Comparison of ENCODE assay signal across 8 mouse cellular contexts in genomic region chr2:166426960-166427359, GRCm38 (mm10).
DNase-seq lines count a peak whose midpoint lies in the region; ATAC-seq and TF ChIP-seq lines count a peak whose summit lies in the region.

No protein-coding gene starts in this region.

- H3K9me3 ChIP-seq in hindbrain, embryonic 12.5 days (replicated peaks): no peaks in the 10 kb centered on the region
- no peaks in the 10 kb centered on the region for H3K9me3 ChIP-seq in hindbrain, embryonic 13.5 days
- H3K9me3 ChIP-seq in embryonic facial prominence, embryonic 14.5 days (ENCODE audit: control insufficient read depth, low read length): no peaks in the 10 kb centered on the region
- H3K9me3 ChIP-seq in lung, postnatal 0 days (ENCODE audit: low read length): no peaks in the 10 kb centered on the region

- peaks cover 42% of the 10 kb centered on the region for H3K4me1 ChIP-seq in hindbrain, embryonic 12.5 days
- H3K4me1 ChIP-seq in hindbrain, embryonic 13.5 days (replicated peaks): peaks cover 49% of the 10 kb centered on the region
- peaks cover 48% of the 10 kb centered on the region for H3K4me1 ChIP-seq in embryonic facial prominence, embryonic 14.5 days (ENCODE audit: control insufficient read depth, insufficient read depth, low read length)
- H3K4me1 ChIP-seq in lung, postnatal 0 days (ENCODE audit: insufficient read depth, low read depth, low read length): no peaks in the 10 kb centered on the region

- H3K27ac ChIP-seq in hindbrain, embryonic 12.5 days: peak overlapping the region; percentile 35; the same call in 1 of the 2 replicates
- H3K27ac ChIP-seq in hindbrain, embryonic 13.5 days: no peak overlapping the region
- peak overlapping the region; percentile 90 for H3K27ac ChIP-seq in embryonic facial prominence, embryonic 14.5 days (replicated peaks; ENCODE audit: low read depth, low read length)
- H3K27ac ChIP-seq in lung, postnatal 0 days (ENCODE audit: low read length): no peak overlapping the region

- no peak overlapping the region for H3K4me2 ChIP-seq in hindbrain, embryonic 12.5 days (replicated peaks)
- H3K4me2 ChIP-seq in hindbrain, embryonic 13.5 days: no peak overlapping the region
- H3K4me2 ChIP-seq in embryonic facial prominence, embryonic 14.5 days (ENCODE audit: low read depth, low read length): peak overlapping the region; percentile 25; the same call in 1 of the 2 replicates
- no peak overlapping the region for H3K4me2 ChIP-seq in lung, postnatal 0 days (replicated peaks; ENCODE audit: low read depth, low read length)

- ATAC-seq in hindbrain, embryonic 12.5 days (ENCODE audit: low FRiP score): no peak
- no peak for ATAC-seq in hindbrain, embryonic 13.5 days (ENCODE audit: low FRiP score)
- peak; percentile 80 for ATAC-seq in embryonic facial prominence, embryonic 14.5 days (ENCODE audit: low read depth)
- ATAC-seq in lung, postnatal 0 days: peak; percentile 70

- H3K9ac ChIP-seq in hindbrain, embryonic 12.5 days: no peak overlapping the region
- no peak overlapping the region for H3K9ac ChIP-seq in hindbrain, embryonic 13.5 days
- H3K9ac ChIP-seq in embryonic facial prominence, embryonic 14.5 days (ENCODE audit: low read depth, low read length): no peak overlapping the region
- H3K9ac ChIP-seq in lung, postnatal 0 days (replicated peaks; ENCODE audit: low read depth): no peak overlapping the region

- TF ChIP-seq CTCF in lung, postnatal 0 days (IDR thresholded peaks at IDR 0.05): no peak

- H3K27me3 ChIP-seq in hindbrain, embryonic 12.5 days: peaks cover 10% of the 10 kb centered on the region
- H3K27me3 ChIP-seq in hindbrain, embryonic 13.5 days: peaks cover 32% of the 10 kb centered on the region
- H3K27me3 ChIP-seq in embryonic facial prominence, embryonic 14.5 days (replicated peaks; ENCODE audit: control insufficient read depth, insufficient read depth, low read length): no peaks in the 10 kb centered on the region
- H3K27me3 ChIP-seq in lung, postnatal 0 days (replicated peaks; ENCODE audit: insufficient read depth, low read length): no peaks in the 10 kb centered on the region

- 47% methylated on average over 10 of the region's 10 CpGs for WGBS in hindbrain, embryonic 12.5 days
- WGBS in hindbrain, embryonic 13.5 days: 47% methylated on average over 10 of the region's 10 CpGs
- 7% methylated on average over 10 of the region's 10 CpGs for WGBS in embryonic facial prominence, embryonic 14.5 days
- WGBS in lung, postnatal 0 days: 9% methylated on average over 10 of the region's 10 CpGs

- no peak overlapping the region for H3K4me3 ChIP-seq in hindbrain, embryonic 12.5 days
- no peak overlapping the region for H3K4me3 ChIP-seq in hindbrain, embryonic 13.5 days
- no peak overlapping the region for H3K4me3 ChIP-seq in embryonic facial prominence, embryonic 14.5 days (ENCODE audit: low read depth, low read length)
- no peak overlapping the region for H3K4me3 ChIP-seq in lung, postnatal 0 days (ENCODE audit: low read depth, low read length)

- TF ChIP-seq EP300 in lung, postnatal 0 days (IDR thresholded peaks at IDR 0.05): 0 out of 2 replicates have a peak, but pooled peaks have one; percentile 21

- DNase-seq in embryonic facial prominence, embryonic 14.5 days (ENCODE audit: low spot score): peak; percentile 97
- peak; percentile 83 for DNase-seq in heart, postnatal 4 days
- DNase-seq in lung, postnatal 0 days (ENCODE audit: low spot score): peak; percentile 77
- no peak for DNase-seq in spleen, adult 18-20 months
- DNase-seq in spleen, postnatal 4 days (ENCODE audit: low spot score in 2 of 2): no peak
- no peak for DNase-seq in left cerebral cortex, adult 11 months (ENCODE audit: low spot score)

- H3K36me3 ChIP-seq in hindbrain, embryonic 12.5 days: no peaks in the 10 kb centered on the region
- H3K36me3 ChIP-seq in hindbrain, embryonic 13.5 days: no peaks in the 10 kb centered on the region
- no peaks in the 10 kb centered on the region for H3K36me3 ChIP-seq in embryonic facial prominence, embryonic 14.5 days (ENCODE audit: control insufficient read depth, insufficient read depth, low read length)
- no peaks in the 10 kb centered on the region for H3K36me3 ChIP-seq in lung, postnatal 0 days (ENCODE audit: insufficient read depth, low read length)

Comparison
In these comparisons a context has a peak if more than half of its experiments do, and no peak if none do; other contexts are left out.
1. H3K27ac ChIP-seq: peak in hindbrain, embryonic 12.5 days (single experiment) and embryonic facial prominence, embryonic 14.5 days (single experiment); none in hindbrain, embryonic 13.5 days (single experiment) and lung, postnatal 0 days (single experiment).
2. ATAC-seq: peak in embryonic facial prominence, embryonic 14.5 days (single experiment) and lung, postnatal 0 days (single experiment); none in hindbrain, embryonic 12.5 days (single experiment) and hindbrain, embryonic 13.5 days (single experiment).
3. DNase-seq: peak in embryonic facial prominence, embryonic 14.5 days (single experiment), heart, postnatal 4 days (single experiment) and lung, postnatal 0 days (single experiment); none in spleen, adult 18-20 months (0 of 2), spleen, postnatal 4 days (0 of 2) and left cerebral cortex, adult 11 months (single experiment).